ENCODE assay signal across 9 mouse cellular contexts in the genomic region with DNA sequence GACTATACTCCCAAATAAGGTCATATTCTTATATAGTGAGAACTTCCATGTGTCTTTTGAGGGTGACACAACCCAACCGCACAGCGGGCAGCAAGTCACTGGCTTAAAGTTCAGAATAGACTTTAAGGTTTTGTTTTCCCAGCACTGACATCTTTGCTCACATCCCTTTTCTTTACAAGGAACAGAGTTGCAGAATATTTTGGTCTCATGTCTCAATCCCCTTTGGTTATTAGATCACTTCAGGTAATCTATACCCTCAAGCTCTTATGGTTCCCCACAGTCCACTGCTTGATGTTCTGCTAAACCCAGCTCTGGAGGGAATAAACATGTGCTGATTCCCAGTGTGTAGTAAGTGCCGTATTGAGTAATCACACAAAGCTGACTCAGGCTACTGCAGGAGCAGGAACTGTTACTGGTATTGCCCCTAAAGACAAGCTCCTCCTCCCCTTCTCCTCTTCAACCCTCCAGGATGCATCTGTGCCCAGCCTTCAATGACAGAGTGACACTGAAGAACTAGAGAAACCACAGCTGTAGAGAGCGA.
DNase-seq lines count a peak whose midpoint lies in the region; ATAC-seq lines count a peak whose summit lies in the region.
"Had no signal": no experiment of that assay in that cellular context is flagged by ENCODE, and none has a peak within 500 bp of the region (broad histone marks: within the 10 kb centered on the region; RNA-seq: fewer than 3 reads in every experiment).

No protein-coding gene starts in this region.

- no peak overlapping the region for H3K9ac ChIP-seq in lung, embryonic 16.5 days (ENCODE audit: low read length)
- no peak overlapping the region for H3K9ac ChIP-seq in stomach, embryonic 16.5 days (ENCODE audit: low read length)
- H3K9ac ChIP-seq: embryonic facial prominence, embryonic 15.5 days had no signal

- no peak overlapping the region for H3K4me2 ChIP-seq in lung, embryonic 16.5 days (ENCODE audit: low read depth, low read length)
- H3K4me2 ChIP-seq in stomach, embryonic 16.5 days (ENCODE audit: low read depth, low read length) = no peak overlapping the region
- H3K4me2 ChIP-seq: embryonic facial prominence, embryonic 15.5 days had no signal

- H3K27me3 ChIP-seq in lung, embryonic 16.5 days (ENCODE audit: control insufficient read depth, insufficient read depth, low read depth, low read length) = no peaks in the 10 kb centered on the region
- no peaks in the 10 kb centered on the region for H3K27me3 ChIP-seq in stomach, embryonic 16.5 days (ENCODE audit: control insufficient read depth, insufficient read depth, low read length)
- H3K27me3 ChIP-seq: embryonic facial prominence, embryonic 15.5 days had no signal

- H3K9me3 ChIP-seq in lung, embryonic 16.5 days (ENCODE audit: control insufficient read depth, low read length) = no peaks in the 10 kb centered on the region
- no peaks in the 10 kb centered on the region for H3K9me3 ChIP-seq in stomach, embryonic 16.5 days (replicated peaks; ENCODE audit: control insufficient read depth, low read length)
- H3K9me3 ChIP-seq: embryonic facial prominence, embryonic 15.5 days had no signal

- H3K36me3 ChIP-seq in lung, embryonic 16.5 days (ENCODE audit: control insufficient read depth, insufficient read depth, low read length) = no peaks in the 10 kb centered on the region
- no peaks in the 10 kb centered on the region for H3K36me3 ChIP-seq in stomach, embryonic 16.5 days (ENCODE audit: control insufficient read depth, insufficient read depth, low read length)
- H3K36me3 ChIP-seq: embryonic facial prominence, embryonic 15.5 days had no signal

- no peaks in the 10 kb centered on the region for H3K4me1 ChIP-seq in lung, embryonic 16.5 days (replicated peaks; ENCODE audit: control insufficient read depth, insufficient read depth, low read length)
- 0 out of 2 replicates have a peak, but pooled peaks cover 3% of the 10 kb centered on the region for H3K4me1 ChIP-seq in stomach, embryonic 16.5 days (ENCODE audit: control insufficient read depth, insufficient read depth, low read length)

- ATAC-seq in common myeloid progenitor, adult 5-6 weeks (replicated peaks; ENCODE audit: low read depth, poor library complexity, severe bottlenecking) = peak; percentile 82
- ATAC-seq in lung, embryonic 16.5 days (ENCODE audit: low read depth) = peak; percentile 65
- ATAC-seq in stomach, embryonic 16.5 days (ENCODE audit: insufficient read depth, low FRiP score) = peak; percentile 37; the same call in 1 of the 2 replicates

- no peak overlapping the region for H3K27ac ChIP-seq in lung, embryonic 16.5 days (ENCODE audit: low read length)
- no peak overlapping the region for H3K27ac ChIP-seq in stomach, embryonic 16.5 days (ENCODE audit: low read length)
- H3K27ac ChIP-seq: embryonic facial prominence, embryonic 15.5 days had no signal

- H3K4me3 ChIP-seq in lung, embryonic 16.5 days (ENCODE audit: low read length) = no peak overlapping the region
- no peak overlapping the region for H3K4me3 ChIP-seq in stomach, embryonic 16.5 days (replicated peaks; ENCODE audit: low read length)
- H3K4me3 ChIP-seq: embryonic facial prominence, embryonic 15.5 days had no signal

- 69% methylated on average over 4 of the region's 4 CpGs for WGBS in lung, embryonic 16.5 days
- WGBS in stomach, embryonic 16.5 days = 74% methylated on average over 4 of the region's 4 CpGs

- peak; percentile 29 for DNase-seq in layer of hippocampus, adult 9-11 months
- DNase-seq in layer of hippocampus, adult 18-20 months (ENCODE audit: low spot score in 2 of 2) = no peak
- no peak for DNase-seq in frontal cortex, postnatal 25 days (ENCODE audit: low spot score in 2 of 2)
- no peak for DNase-seq in thymus, postnatal 4 days
- DNase-seq: cerebellum, adult 18-20 months had no signal
